Mouse (Mus musculus) testis, adult 2 months (tissue): Measurements from ENCODE around the gene Naga.

Experiments used
- CTCF ChIP-seq: fragments of 200-500 bp; IDR thresholded peaks from 2 replicates; pipeline ENCODE4 v1.5.1; 2012; ENCODE audit warnings: low read depth, mild to moderate bottlenecking, inconsistent platforms, low read length, moderate library complexity; ENCODE audit not compliant: control insufficient read depth, insufficient read depth, insufficient replicate concordance
- POLR2A ChIP-seq: fragments of 200-500 bp; IDR thresholded peaks from 2 replicates; pipeline ENCODE4 v1.6.1; 2012; ENCODE audit warnings: low read depth, mild to moderate bottlenecking, inconsistent platforms, low read length, moderate library complexity; ENCODE audit not compliant: control insufficient read depth

DNA sequence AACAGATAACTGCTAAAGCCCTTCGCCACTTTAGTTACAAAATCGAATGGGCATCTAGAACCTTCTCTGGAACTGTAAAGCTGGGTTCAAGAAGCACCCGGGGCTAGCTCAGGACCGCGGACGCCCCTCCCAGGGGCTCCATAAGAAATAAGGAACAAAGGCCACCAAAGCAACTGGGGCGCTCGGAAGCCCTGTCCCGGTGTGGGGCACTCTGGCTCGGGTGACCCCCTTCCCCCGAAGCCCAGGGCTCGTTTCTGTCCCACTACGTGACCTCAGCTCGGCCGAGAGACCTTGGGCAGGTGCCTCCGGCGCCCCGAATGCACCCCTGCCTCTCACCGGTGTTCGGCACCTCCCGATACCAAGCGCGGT lies 15.0 kb upstream of the Naga start:
- TF ChIP-seq POLR2A (no peak), CTCF (no peak)
